Mouse (Mus musculus) G1E (cell line): ENCODE data around the gene Slc25a43.

Experiments
- CTCF ChIP-seq: IDR thresholded peaks from 2 replicates; pipeline ENCODE4 v1.5.1; 2012; ENCODE audit warnings: low read depth, low read length, inconsistent platforms, mixed read lengths
- GATA1 ChIP-seq: IDR thresholded peaks from 2 replicates; pipeline ENCODE4 v1.6.1; 2012; ENCODE audit warnings: borderline replicate concordance, low read length, inconsistent platforms, mixed read lengths

GRCm38 (mm10) chrX:36749281-36749785, 5.9 kb downstream of the Slc25a43 start:
- no peak for TF ChIP-seq CTCF
- TF ChIP-seq GATA1: no peak
